Mouse (Mus musculus): ENCODE measurements at regions not wholly inside any gene's neighbourhood (a gene's known extent, or its start where the extent isn't known, plus 50 kb on each side); places are given as distances from the start of the nearest gene placed in this dataset.
"Not testable (repeated sequence)": the region's sequence is repeated elsewhere in the genome, so short reads cannot be mapped to it uniquely, and the experiment has no call there.

DNA sequence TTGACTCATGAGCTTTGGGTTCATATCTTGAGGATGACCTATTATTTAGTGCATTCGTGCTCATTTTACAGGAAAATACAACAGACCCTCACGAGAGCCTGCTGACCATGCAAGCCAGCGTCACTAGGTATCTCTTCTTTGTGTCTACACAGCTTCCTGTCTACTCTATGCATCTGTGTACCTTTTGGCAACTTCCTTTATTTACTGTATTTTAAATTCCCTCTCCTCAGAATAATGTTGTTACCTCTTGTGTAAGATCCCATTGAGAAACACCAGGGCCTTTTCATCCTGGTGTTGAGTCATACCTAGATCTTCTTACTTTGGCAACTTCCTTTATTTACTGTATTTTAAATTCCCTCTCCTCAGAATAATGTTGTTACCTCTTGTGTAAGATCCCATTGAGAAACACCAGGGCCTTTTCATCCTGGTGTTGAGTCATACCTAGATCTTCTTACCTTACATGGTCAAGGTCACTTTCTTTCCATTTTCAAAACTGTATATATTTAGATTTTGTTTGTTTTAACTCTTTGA, 639.1 kb upstream of the Rorb start:
- not testable (repeated sequence) for DNase-seq (ENCODE audit: low spot score)

GRCm38 (mm10) chr19:19747821-19748488, 637.0 kb upstream of the Rorb start:
- no peak for DNase-seq (ENCODE audit: low spot score)

GRCm38 (mm10) chr19:19719939-19720338, 608.9 kb upstream of the Rorb start:
- DNase-seq (ENCODE audit: low spot score): no peak

All from lung, postnatal 25 days (tissue).